Mouse (Mus musculus) C2C12 (cell line): ENCODE data around the gene Rap1gap2. TPM values are rescaled to one million over a fixed set of nuclear protein-coding genes. Genes with fewer than 3 reads are reported as not detected.
A peak's percentile ranks its signal among the peaks of the same experiment; 100 is the strongest.

Experiments
- H3K27me3 ChIP-seq: one replicate; pipeline ENCODE4 v1.6.1; 2011; ENCODE audit not compliant: control insufficient read depth, insufficient read depth, insufficient read length
- H3K36me3 ChIP-seq: one replicate; pipeline ENCODE4 v1.6.1; 2011; ENCODE audit not compliant: control insufficient read depth, insufficient read depth
- H3K4me3 ChIP-seq: one replicate; pipeline ENCODE4 v1.5.1; 2011; ENCODE audit warnings: mild to moderate bottlenecking, control low read depth; ENCODE audit not compliant: poor library complexity, insufficient read depth, severe bottlenecking
- H3K79me2 ChIP-seq: one replicate; pipeline ENCODE4 v1.6.1; 2011; ENCODE audit not compliant: control insufficient read depth, insufficient read depth
- H3K79me3 ChIP-seq: one replicate; pipeline ENCODE4 v1.6.1; 2011; ENCODE audit warnings: low read depth, control low read depth
- H3ac ChIP-seq: one replicate; pipeline ENCODE3; 2011; ENCODE audit warnings: low read depth; ENCODE audit not compliant: control insufficient read depth, insufficient read length
- CEBPB ChIP-seq: IDR thresholded peaks from one replicate; pipeline ENCODE4 v1.6.1; 2011; ENCODE audit warnings: low read depth, mild to moderate bottlenecking, control low read depth, moderate library complexity
- CTCF ChIP-seq: IDR thresholded peaks from one replicate; pipeline ENCODE4 v1.5.1; 2011; ENCODE audit not compliant: control insufficient read depth, insufficient read depth, insufficient read length
- FOSL1 ChIP-seq: IDR thresholded peaks from one replicate; pipeline ENCODE4 v1.8.0; 2011; ENCODE audit warnings: mild to moderate bottlenecking, low read length; ENCODE audit not compliant: poor library complexity, insufficient read depth, severe bottlenecking
- MAX ChIP-seq: IDR thresholded peaks from one replicate; pipeline ENCODE4 v1.6.1; 2011; ENCODE audit warnings: mild to moderate bottlenecking, control low read depth
- MYOD1 ChIP-seq: IDR thresholded peaks from one replicate; pipeline ENCODE4 v1.6.1; 2011; ENCODE audit warnings: low read depth; ENCODE audit not compliant: control insufficient read depth, insufficient read length
- MYOG ChIP-seq: IDR thresholded peaks from one replicate; pipeline ENCODE4 v1.6.1; 2011; ENCODE audit not compliant: control insufficient read depth, insufficient read length; ENCODE audit errors: extremely low read depth
- USF1 ChIP-seq: IDR thresholded peaks from one replicate; pipeline ENCODE4 v1.6.1; 2011; ENCODE audit warnings: low read depth, mild to moderate bottlenecking, control low read depth, moderate library complexity
- polyA plus RNA-seq: library from polyadenylated mRNA; unstranded; fragments of >200 nt; fragmentation: generic; extraction: Trizol; gene quantifications from one replicate; pipeline ENCODE4 v1.2.1, GENCODE M21; 2012; ENCODE audit warnings: missing spikeins

Gene Rap1gap2
- polyA plus RNA-seq, 1 experiment: 1.4 TPM

DNA sequence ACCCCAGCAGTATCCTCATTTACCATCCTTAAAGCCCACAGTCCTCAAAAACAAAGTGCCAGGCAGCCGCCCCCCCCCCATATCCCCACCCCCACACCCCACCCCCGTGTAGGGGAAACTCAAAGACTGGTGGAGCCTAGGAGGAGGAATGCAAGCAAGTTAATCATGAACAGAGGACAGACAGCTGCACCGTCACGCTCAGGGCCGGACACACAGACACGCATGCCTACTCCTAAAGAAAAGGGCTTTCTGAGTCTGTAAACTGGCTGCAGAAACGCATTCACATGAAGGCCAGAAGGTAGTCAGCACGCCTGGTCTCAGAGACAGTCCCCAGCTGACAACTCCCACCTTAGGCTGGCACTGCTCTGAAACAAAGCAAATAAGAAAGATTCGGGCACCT, 85.1 kb downstream of the Rap1gap2 start:
- no peak for TF ChIP-seq CTCF
- TF ChIP-seq FOSL1: no peak
- no peak for TF ChIP-seq MYOG
- TF ChIP-seq CEBPB: no peak
- TF ChIP-seq USF1: no peak
- no peak for TF ChIP-seq MYOD1
- TF ChIP-seq MAX: no peak
- H3K27me3 ChIP-seq: peaks cover 17% of the 10 kb centered on the region
- H3K36me3 ChIP-seq: no peaks in the 10 kb centered on the region
- H3K4me3 ChIP-seq: no peak overlapping the region
- no peaks in the 10 kb centered on the region for H3K79me3 ChIP-seq
- H3ac ChIP-seq: no peak overlapping the region
- H3K79me2 ChIP-seq: no peaks in the 10 kb centered on the region

DNA sequence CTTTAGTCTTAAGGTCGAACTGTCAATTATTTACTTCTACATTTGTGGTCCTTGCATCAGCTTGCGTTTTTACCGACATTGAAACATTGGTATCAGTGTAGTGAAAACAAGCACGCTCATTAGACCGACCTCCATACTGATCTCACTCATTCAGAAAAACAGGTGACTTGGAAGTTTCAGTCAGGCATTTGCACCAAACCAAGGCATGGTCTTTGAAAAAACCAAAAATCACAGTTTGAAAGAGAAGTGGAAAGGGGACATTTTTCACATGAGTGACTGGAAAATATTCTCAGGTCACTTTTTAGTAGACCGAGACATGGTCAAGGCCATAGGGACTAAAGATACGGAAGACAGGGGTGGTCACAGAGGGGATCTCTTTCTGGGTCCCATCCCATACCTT, 85.5 kb downstream of the Rap1gap2 start:
- H3K27me3 ChIP-seq: peaks cover 15% of the 10 kb centered on the region
- no peaks in the 10 kb centered on the region for H3K79me2 ChIP-seq
- TF ChIP-seq CEBPB (no peak), MAX (no peak), MYOD1 (no peak), CTCF (no peak), FOSL1 (no peak), USF1 (no peak), MYOG (no peak)
- no peaks in the 10 kb centered on the region for H3K79me3 ChIP-seq
- H3K36me3 ChIP-seq: no peaks in the 10 kb centered on the region
- no peak overlapping the region for H3K4me3 ChIP-seq
- H3ac ChIP-seq: no peak overlapping the region

DNA sequence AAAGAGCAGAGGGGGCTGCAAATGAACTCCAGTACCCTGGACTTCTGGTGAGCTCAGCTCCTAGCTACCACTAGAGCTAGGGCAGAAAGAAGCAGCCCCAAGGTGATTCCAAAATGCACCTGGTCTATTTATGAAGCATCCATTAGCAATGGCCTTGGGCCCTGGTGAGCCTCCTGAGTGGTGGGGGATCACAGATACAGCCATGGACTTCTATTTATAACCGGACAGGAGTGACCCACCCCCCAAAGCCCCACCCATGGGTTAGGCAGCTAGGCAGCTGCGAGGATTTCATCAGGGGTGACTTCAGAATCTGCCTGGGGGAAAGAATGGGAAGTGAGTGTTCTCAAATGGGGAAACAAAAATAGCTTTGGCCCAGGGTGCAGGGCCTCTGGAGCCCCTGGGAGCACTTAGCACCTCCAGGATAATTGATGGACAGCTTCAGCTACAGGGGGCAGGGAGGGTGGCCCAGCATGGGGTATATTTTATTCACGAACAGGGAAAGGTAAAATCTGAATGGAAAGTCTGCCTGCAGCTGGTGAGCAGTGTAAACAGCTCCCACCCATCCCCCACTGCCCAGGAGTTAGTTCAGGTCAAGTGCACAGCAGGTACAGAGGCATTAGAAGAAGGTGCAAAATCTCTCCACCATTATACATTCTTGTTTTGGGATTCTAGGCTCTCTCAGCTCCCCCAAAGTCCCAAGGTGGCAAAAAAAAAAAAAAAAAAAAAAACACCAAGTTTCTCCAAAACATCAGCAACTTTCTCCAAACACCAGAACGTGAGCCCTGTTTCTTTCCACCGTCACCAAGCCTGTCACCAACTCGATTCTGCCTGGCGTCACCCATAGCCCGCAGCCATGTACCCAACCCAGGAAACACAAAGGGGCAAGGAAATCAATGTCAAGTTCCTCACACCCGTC, 86.4 kb downstream of the Rap1gap2 start:
- Histone ChIP-seq H3K79me3 (no peaks in the 10 kb centered on the region), H3K27me3 (peaks cover 15% of the 10 kb centered on the region), H3ac (no peak overlapping the region), H3K79me2 (no peaks in the 10 kb centered on the region), H3K4me3 (no peak overlapping the region), H3K36me3 (no peaks in the 10 kb centered on the region)
- TF ChIP-seq MYOG: no peak
- no peak for TF ChIP-seq USF1
- no peak for TF ChIP-seq MAX
- TF ChIP-seq FOSL1: no peak
- TF ChIP-seq MYOD1: no peak
- TF ChIP-seq CEBPB: no peak
- no peak for TF ChIP-seq CTCF

DNA sequence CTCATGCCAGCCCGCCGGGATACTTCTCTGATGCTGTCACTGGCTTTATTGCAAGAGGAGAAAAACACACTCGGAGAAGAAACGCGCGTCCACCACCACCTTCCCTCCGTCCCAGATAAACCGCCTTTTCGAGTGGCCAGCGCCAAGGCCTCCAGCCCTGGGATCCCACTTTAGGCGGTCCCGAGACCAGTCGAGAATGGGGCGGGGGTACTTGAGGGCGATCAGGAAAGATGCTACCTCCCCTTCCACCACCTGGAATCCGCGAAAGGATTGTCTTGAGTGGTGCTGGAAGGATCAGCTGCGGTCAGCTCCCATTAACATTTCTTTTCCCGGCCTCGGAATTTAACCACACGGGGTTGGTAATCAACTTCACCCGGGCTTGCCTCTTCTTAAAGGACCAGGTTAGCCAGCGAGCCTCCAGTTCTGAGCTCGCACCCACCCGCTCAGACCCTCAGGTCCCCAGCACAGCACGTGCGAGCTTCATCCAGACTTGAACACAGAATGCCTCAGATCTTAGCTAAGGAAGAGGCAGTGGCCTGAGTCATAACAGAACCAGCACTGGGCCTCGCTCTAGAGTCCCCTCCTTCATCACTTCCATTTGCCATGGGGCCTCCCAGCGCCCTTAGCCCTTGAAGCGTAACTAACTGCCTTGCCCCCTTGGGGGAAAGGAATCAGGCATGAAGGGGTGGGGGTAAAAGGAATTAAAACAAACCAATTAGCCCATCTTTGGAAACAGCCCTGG, 87.3 kb downstream of the Rap1gap2 start:
- Histone ChIP-seq H3K79me3 (no peaks in the 10 kb centered on the region), H3K4me3 (no peak overlapping the region), H3K36me3 (no peaks in the 10 kb centered on the region), H3K27me3 (peaks cover 15% of the 10 kb centered on the region), H3K79me2 (no peaks in the 10 kb centered on the region), H3ac (no peak overlapping the region)
- no peak for TF ChIP-seq CEBPB
- TF ChIP-seq MAX: no peak
- no peak for TF ChIP-seq FOSL1
- TF ChIP-seq CTCF: no peak
- no peak for TF ChIP-seq MYOG
- no peak for TF ChIP-seq USF1
- TF ChIP-seq MYOD1: no peak

DNA sequence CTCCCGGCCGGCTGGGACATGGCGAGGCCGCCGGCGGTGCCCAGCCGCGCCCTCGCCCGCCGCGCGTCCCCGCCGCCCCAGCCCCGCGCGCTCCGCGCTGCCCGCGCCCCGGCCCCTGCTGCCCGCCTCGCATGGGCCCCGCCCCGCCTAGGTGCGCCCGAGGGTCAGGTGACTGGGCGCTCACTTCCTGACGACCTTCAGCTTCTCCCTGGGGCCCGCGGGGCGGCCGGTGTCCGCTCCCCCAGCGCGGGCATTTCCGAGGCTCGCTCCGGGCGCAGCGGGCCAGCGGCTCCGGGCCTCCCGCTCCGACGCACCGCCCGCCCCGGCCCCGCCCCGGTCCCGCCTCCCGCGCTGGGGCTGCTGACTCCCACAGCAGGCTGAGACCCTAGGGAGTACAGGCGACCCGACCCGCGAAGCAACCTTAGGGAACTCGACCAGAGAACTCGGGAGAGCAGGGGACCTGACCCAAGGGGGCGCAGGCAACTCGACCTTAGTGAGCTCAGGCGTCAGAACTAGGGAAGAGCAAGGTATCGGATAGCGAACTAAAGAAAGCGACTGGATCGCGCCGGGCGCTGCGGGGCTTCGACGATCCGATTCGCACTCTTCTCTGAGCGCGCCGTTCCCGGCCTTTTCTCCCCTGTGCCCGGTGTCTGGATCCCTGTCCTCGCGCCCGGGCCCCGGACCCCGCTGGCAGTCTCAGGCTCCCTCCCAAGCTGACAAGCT, 88.1 kb downstream of the Rap1gap2 start:
- Histone ChIP-seq H3K79me3 (no peaks in the 10 kb centered on the region), H3K4me3 (peak overlapping the region; percentile 30), H3ac (no peak overlapping the region), H3K27me3 (peaks cover 15% of the 10 kb centered on the region), H3K36me3 (no peaks in the 10 kb centered on the region), H3K79me2 (no peaks in the 10 kb centered on the region)
- no peak for TF ChIP-seq FOSL1
- no peak for TF ChIP-seq CTCF
- no peak for TF ChIP-seq USF1
- no peak for TF ChIP-seq CEBPB
- no peak for TF ChIP-seq MYOD1
- no peak for TF ChIP-seq MAX
- TF ChIP-seq MYOG: no peak
